Mouse (Mus musculus) heart, postnatal 10 days (tissue): ENCODE results near the gene Map3k1. TPM values are rescaled to one million over a fixed set of nuclear protein-coding genes. Genes with fewer than 3 reads are reported as not detected.
A peak's percentile ranks its signal among the peaks of the same experiment; 100 is the strongest.
"Not testable (repeated sequence)": the region's sequence is repeated elsewhere in the genome, so short reads cannot be mapped to it uniquely, and the experiment has no call there.

Experiments used
- DNase-seq, 2 experiments: peaks; one replicate each; pipeline ENCODE4 v3.0.0; 2021
- intact Hi-C: fragments of 180-260 bp; cut with DNase I; formaldehyde crosslinking; loops from one replicate; pipeline ENCODE4 v1.15.1; 2025
- total RNA-seq, 2 experiments: library from RNA; stranded (reverse); gene quantifications; 2 replicates each; pipeline ENCODE4 v1.2.3; 2021

The Map3k1 gene
- total RNA-seq, 2 experiments from 2014 or later, result 33.7 to 38.5 TPM

DNA sequence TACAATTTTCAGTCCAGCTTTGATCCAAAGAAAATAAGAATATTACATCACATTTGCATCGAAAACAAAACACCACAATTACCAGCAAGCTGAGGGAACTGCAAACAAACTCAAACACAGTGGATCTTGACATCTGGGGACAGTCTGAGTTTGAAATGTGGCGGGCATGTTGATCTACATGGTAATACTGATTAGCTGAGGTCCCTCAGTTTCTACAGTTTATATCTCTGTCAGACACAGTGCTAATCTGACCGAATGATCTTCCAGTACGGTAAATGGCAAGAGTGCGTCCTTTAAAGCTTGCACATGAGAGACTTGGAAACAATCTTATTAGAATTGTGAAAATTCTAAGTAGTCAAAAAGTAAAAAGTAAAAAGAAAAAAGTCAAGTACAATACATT lies 62.0 kb downstream of the Map3k1 start:
- intact Hi-C loops, result loop anchor here (10.0 kb wide), 1 partner anchor 1362 kb away; no protein-coding TSS in a partner anchor
- no peak for DNase-seq

DNA sequence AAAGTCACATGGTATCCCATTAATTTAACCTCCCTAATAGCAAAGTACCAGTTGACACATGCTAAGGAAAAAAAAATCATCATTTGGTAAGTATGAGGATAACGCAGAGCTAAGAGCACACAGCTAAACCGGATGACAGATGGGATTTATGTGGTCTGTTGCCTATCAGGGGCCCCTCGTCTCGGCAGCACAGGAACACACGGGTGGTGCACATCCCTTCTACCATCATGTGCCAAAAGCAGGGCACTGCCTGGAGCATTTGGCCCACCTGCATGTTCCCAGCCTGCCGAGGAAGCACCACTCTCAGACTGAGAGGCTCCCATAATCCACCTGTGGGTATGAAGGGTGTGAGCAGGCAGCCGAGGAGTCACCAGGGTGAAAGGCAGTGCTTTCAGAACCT lies 63.6 kb downstream of the Map3k1 start:
- intact Hi-C loops, result loop anchor here (10.0 kb wide), 1 partner anchor 1360 kb away; no protein-coding TSS in a partner anchor
- no peak for DNase-seq

DNA sequence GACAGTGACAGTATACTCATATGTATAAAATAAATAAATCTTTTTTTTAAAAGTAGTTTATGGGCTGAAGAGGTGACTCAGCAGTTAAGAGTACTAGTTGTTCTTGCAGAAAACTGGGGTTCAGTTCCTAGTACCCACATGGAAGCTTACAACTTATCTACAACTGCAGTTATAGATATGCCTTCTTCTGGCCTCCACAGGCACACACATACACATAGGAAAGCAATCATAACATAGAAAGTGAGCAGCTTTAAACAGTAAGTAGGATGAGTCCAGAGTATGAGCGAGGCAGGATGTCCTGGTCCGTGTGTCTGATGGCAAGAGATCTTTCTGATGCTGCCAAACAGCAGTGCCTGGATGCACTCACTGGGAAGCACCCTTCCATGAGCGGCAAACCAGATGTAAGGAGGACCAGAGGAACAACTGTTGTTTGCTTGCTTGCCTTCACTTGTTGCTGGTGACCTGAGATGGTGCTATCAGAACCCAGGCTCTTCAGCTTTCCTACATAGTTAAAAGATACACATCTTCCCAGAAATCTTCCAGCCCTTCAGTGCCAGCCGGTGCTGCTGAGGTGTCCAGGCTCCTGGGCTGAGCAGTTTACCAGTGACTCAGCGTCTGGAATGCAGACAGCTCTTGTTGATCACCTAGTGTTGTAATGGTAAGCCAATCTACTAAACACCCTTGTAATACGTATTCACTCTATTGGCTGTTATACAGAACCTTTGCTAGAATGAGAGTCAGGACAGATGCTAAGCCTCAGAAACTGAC lies 64.4 kb downstream of the Map3k1 start:
- intact Hi-C loops, result loop anchor here (1.0 to 10.0 kb wide), 3 partner anchors 172 to 1360 kb away; no protein-coding TSS in a partner anchor
- no peak for DNase-seq

DNA sequence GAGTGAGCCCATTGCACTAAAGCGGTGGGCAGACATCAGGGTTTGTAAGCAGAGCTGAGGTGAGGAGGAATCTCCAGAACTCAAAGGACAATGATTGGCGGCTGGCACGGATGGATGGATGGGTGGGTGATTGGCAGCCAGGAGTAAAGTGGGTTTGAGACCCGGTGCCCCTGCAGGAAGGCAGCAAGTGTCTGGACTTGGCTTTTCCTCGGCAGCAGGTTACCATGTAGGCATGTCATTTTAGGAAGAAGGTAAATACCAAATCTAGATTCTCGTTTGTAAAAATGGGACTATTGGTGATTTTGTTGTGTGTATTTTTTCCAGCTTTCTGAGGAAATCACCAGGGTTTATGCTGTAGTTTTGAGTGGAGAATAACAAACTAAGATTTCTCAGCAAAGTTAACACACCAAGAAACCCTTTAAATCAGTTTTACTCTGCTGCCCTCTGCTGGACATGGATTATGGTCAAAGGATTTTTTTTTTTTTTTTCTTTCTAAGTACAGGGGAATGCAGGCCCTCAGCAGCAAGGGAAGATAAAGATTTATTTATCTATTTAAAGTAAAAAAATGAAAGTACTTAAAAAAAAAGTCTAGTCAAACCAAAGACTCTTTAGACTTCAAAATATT lies 66.7 kb downstream of the Map3k1 start:
- intact Hi-C loops, result loop anchor here (1.0 to 10.0 kb wide), 5 partner anchors 15 to 1357 kb away; no protein-coding TSS in a partner anchor
- DNase-seq, result peak; percentile 70 to 85

DNA sequence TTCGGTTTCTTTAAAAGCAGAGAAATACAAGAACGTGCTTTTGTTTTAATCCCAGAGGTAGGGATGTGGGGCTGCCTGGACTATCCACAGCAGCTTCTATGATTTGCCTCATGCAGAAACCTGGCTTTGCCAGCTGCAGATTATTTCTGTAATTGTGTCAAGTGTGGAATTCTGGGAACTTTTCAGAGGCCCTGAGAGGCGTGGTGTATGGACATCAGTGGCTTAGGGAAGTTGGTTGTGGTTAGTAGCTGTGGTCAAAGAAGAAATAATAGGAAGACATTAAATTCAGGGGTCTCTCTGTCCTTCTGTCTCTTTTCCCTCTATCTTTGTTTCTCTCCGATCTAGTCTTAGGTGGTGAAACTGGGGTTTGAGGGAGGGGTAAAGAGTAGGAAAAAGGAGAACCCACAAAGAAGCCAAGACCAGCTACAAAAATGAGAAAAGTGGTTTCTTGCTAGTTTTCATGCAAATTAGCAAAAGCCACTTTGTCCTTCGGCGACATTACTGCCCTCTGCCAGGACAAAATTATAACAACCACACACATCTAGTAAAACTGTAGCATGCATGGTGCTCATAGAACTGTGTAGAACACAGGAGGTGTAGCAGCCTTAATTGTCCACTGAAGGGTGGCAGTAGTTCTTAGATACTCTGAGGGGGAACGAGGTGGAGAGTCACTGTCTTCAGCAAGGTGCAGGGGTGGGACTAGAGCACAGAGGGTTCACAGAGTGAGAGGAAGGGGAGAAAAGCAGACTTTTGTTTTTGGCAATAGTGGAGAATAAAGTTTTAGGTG lies 67.4 kb downstream of the Map3k1 start:
- intact Hi-C loops, result loop anchor here (2.0 to 10.0 kb wide), 4 partner anchors 15 to 1357 kb away; no protein-coding TSS in a partner anchor
- DNase-seq, result no peak

DNA sequence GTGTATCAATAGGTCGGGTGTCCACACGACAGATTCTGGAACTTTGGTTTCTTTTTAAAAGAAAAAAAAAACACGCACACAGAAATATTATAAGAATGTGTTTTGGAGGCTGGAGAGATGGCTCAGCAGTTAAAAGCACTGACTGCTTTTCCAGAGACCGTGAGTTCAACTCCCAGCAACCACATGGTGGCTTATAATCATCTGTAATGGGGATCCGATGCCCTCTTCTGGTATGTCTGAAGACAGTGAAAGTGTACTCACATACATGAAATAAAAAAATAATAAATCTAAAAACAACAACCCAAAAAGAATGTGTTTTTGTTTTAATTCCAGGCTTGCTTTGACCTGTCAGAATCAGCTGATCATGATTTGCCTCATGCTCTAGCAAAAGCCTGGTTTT lies 81.9 kb downstream of the Map3k1 start:
- intact Hi-C loops, result loop anchor here (1.0 to 2.0 kb wide), 2 partner anchors 14 to 232 kb away; no protein-coding TSS in a partner anchor
- DNase-seq, result no peak

DNA sequence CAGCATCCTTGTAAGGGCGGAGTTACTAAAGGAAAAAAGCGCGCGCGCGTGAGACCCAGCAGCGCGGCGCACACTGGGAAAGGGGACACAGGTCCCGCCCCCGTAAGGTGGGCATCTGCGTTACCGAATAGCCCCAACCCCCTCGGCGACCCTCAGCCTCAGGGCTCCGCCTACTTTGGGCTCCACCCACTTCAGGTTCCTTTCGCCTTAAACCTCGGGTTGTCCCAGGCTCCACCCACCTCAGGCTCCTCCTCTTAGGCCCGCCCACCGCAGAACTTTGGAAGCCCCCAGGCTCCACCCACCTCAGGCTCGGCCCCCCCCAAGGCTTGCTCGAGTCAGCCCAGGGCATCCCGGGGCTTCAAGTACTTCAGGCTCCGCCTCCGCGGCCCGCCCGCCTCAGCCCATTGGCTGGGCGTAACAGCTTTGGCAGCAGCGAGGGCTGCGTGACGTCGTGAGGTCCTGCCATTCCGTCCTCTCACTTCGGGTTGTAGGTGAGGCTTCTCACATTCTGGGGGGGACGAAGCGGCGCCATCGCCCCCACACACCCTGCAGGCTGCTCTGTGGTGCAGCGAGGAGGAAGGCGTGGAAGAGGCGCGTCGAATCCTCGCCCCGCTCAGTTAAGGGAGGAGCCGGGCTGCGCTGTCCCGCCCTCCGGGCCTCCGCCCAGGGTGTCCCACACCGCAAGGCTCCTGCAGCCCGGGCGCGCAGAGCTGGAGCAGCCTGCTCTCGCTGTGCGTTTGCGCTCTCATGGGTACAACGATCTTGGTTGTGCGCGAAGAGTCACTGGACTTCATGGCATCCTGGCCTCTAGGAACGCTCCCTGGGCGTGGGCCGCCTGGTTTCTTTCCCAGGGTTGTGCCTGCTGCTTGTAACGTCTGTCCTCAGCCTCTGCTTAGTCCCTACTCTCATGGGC lies 83.4 kb downstream of the Map3k1 start:
- intact Hi-C loops, result loop anchor here (2.0 kb wide), 2 partner anchors 15 to 235 kb away; partner anchors contain the start of gene Gpbp1
- DNase-seq, result peak; percentile 97 to 98

DNA sequence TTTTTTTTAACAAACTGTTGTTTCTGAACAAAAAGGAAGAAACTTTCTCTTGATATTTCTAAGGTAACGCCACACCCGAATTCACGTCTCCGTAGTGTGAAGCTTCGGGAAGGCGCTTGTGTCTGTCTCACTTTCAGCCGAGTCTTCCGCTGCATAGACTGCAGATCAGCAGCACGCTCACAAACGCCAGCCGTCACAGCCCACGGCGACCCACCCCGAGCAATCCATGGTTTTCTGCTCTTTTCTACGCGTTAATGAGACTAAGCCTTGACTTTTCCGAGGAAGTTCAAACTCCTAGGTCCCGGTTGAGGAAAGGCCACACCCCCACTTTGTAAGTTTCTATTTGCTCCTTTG lies 84.0 kb downstream of the Map3k1 start:
- intact Hi-C loops, result loop anchor here (2.0 to 5.0 kb wide), 2 partner anchors 37 to 234 kb away; partner anchors contain the start of gene Gpbp1
- no peak for DNase-seq

DNA sequence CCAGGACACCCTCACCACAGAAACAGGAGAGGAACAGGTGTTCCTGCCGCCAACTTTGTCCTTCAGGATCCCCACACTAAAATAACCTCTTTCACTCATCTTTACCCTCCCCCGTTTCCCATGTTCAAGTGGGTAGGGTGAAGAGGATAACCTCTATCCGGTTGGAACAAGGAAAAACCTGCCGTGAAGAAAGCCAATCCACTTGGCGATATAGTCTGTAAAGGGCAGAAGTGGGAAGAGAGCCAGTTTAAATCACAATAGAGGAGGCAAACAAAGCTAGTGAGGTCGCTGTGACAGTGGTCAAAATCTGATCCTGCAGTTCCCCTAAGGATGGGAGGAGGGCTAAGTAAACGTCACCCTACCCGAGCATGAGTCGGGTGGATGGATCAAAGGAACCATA lies 89.1 kb downstream of the Map3k1 start:
- DNase-seq, result no peak
- intact Hi-C loops, result loop anchor here (5.0 kb wide), 1 partner anchor 32 kb away; no protein-coding TSS in a partner anchor

DNA sequence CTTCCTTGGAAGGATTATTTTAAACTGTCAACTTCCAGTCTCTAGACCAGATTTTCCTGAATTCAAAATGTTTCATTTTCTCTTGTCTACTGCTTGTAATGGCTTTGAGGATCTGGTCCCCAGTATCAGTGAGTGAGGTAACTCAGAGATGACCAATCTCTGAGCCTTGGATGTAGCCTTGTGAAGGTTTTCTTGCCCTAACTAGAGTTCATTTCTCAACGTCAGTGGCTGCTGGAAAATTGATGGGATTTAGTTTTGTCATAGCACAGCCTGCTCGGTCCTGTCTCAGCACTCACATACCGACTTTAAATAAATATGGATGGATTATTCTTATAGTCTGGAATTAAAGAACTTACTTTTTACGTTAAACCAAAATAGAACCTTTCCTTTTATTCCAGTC lies 98.3 kb downstream of the Map3k1 start:
- intact Hi-C loops, result no loop called here
- no peak for DNase-seq

DNA sequence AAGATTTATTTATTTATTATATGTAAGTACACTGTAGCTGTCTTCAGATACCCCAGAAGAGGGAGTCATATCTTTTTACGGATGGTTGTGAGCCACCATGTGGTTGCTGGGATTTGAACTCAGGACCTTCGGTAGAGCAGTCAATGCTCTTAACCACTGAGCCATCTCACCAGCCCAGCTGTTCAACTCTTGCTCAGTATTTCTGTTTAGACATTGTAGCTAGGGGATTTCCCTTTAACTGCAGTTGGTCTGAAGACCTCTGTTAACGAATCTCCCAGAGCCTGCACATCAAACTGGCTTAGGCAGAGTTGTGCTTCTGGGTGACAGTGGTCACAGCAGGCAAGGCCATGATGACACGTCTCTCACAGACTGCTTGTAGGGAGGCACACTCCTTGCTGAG lies 104.8 kb downstream of the Map3k1 start:
- DNase-seq, intact Hi-C loops: not testable (repeated sequence)

DNA sequence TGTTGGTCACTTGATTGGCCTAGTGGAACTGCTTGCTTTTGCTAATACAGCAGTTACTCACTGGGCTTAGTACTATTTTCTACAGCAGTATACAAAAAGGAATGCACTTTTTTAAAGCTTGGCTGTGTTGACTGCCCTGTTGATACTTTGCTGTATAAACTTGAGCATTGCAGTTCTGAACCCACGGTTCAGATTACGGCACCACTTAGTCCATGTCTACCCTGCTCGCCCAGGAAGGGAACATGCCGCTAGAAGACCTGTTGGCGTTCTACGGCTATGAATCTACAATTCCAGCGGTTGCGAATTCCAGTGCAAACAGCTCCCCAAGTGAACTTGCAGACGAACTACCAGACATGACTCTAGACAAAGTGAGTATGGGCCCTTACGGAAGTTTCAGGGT lies 105.4 kb downstream of the Map3k1 start:
- intact Hi-C loops, result no loop called here
- no peak for DNase-seq

Other genes starting within 250 kb of the Map3k1 start
- not detected for gene Gm10198, start 216.2 kb downstream of the Map3k1 start, total RNA-seq
- gene Mier3, start 128.0 kb downstream of the Map3k1 start, total RNA-seq, result 10 to 100 TPM; 20.5 to 21.7 TPM